Mouse (Mus musculus) lung, embryonic 15.5 days (tissue): Measurements from ENCODE around the gene Stpg4. TPM values are rescaled to one million over a fixed set of nuclear protein-coding genes. Genes with fewer than 3 reads are reported as not detected.

Experiments
- ATAC-seq: fragments of 200-750 bp; cut with Nextera tagmentation; 2 replicates; pipeline ENCODE4 v1.8.0; 2017; ENCODE audit warnings: moderate number of reproducible peaks, borderline replicate concordance; ENCODE audit not compliant: low FRiP score, low TSS enrichment; ENCODE audit errors: extremely low read depth
- H3K27ac ChIP-seq: fragments of 300-500 bp; sonication (generic); 2 replicates; pipeline ENCODE4 v1.5.1; 2015; ENCODE audit warnings: moderate library complexity, mild to moderate bottlenecking, inconsistent platforms
- H3K27me3 ChIP-seq: fragments of 300-500 bp; sonication (generic); 2 replicates; pipeline ENCODE4 v1.6.1; 2015; ENCODE audit warnings: inconsistent platforms
- H3K36me3 ChIP-seq: fragments of 300-500 bp; sonication (generic); 2 replicates; pipeline ENCODE4 v1.6.1; 2015; ENCODE audit warnings: inconsistent platforms
- H3K4me1 ChIP-seq: fragments of 300-500 bp; sonication (generic); 2 replicates; pipeline ENCODE4 v1.6.1; 2015; ENCODE audit warnings: inconsistent platforms
- H3K4me2 ChIP-seq: fragments of 300-500 bp; sonication (generic); 2 replicates; pipeline ENCODE4 v1.6.1; 2015; ENCODE audit warnings: inconsistent platforms, mild to moderate bottlenecking, moderate library complexity
- H3K4me3 ChIP-seq: fragments of 300-500 bp; sonication (generic); 2 replicates; pipeline ENCODE4 v1.5.1; 2015; ENCODE audit warnings: mild to moderate bottlenecking, inconsistent platforms
- H3K9ac ChIP-seq: fragments of 300-500 bp; sonication (generic); 2 replicates; pipeline ENCODE4 v1.6.1; 2015; ENCODE audit warnings: inconsistent platforms
- H3K9me3 ChIP-seq: fragments of 300-500 bp; sonication (generic); 2 replicates; pipeline ENCODE4 v1.6.1; 2016; ENCODE audit warnings: inconsistent platforms
- WGBS: fragments of 180-500 bp; shearing (Covaris S2); methylation state at CpG from one replicate; pipeline ENCODE4 v1.1.7; 2015; 5-methylcytosine and 5-hydroxymethylcytosine counted together
- polyA plus RNA-seq: library from polyadenylated mRNA; unstranded; fragments of >200 nt; fragmentation: Nextera tagmentation; extraction: Ambion mirVana; gene quantifications from 2 replicates; pipeline ENCODE4 v1.2.1, GENCODE M21; 2015

Gene Stpg4
- polyA plus RNA-seq, 1 experiment from 2014 or later: not detected

DNA sequence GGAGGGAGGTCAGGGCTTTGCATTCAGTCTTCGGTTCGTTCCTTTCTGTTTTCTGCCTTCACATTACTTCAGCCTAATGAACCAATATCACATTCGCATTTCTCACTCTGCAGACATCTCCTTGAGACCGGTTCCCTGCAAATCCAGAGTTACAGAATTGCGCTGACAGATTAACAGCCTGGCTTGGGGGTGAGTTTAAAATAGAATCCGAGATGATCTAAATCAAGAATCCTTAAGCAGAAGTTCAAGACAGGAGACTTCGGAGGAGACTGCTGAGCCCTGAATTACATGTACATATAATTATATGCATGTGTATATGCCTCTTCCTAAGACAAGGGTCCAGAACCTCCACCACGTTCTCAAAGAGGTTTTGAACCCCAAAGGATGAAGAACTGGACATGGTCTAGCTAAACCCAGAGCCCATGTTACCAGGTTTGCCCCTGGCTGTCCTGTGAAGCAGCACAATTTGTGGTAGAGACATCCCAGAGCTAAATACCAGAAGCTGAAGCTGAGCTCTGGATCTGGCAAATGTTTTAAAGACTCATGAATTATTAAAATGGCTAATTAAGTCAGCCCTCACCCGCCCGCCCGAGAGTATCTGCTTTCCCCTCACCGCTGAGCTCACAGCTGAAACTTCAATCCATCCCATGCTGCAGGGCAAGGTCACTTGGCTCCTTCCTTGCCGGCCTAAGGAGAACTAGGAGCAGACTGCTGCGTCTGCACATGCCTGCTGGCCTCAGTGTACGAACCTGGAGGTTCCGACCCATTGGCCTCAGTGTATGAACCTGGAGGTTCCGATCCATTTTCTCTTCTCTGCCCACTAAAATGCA lies 33.3 kb upstream of the Stpg4 start:
- 35% methylated on average over 17 of the region's 17 CpGs for WGBS
- no peak for ATAC-seq
- H3K27me3 ChIP-seq: no peaks in the 10 kb centered on the region
- peak overlapping the region; percentile 17 for H3K4me3 ChIP-seq
- peak overlapping the region; percentile 62 for H3K27ac ChIP-seq
- peaks cover 39% of the 10 kb centered on the region for H3K4me1 ChIP-seq
- peak overlapping the region; percentile 23; the same call in 1 of the 2 replicates for H3K9ac ChIP-seq
- no peaks in the 10 kb centered on the region for H3K36me3 ChIP-seq
- peak overlapping the region; percentile 51 for H3K4me2 ChIP-seq
- no peaks in the 10 kb centered on the region for H3K9me3 ChIP-seq

DNA sequence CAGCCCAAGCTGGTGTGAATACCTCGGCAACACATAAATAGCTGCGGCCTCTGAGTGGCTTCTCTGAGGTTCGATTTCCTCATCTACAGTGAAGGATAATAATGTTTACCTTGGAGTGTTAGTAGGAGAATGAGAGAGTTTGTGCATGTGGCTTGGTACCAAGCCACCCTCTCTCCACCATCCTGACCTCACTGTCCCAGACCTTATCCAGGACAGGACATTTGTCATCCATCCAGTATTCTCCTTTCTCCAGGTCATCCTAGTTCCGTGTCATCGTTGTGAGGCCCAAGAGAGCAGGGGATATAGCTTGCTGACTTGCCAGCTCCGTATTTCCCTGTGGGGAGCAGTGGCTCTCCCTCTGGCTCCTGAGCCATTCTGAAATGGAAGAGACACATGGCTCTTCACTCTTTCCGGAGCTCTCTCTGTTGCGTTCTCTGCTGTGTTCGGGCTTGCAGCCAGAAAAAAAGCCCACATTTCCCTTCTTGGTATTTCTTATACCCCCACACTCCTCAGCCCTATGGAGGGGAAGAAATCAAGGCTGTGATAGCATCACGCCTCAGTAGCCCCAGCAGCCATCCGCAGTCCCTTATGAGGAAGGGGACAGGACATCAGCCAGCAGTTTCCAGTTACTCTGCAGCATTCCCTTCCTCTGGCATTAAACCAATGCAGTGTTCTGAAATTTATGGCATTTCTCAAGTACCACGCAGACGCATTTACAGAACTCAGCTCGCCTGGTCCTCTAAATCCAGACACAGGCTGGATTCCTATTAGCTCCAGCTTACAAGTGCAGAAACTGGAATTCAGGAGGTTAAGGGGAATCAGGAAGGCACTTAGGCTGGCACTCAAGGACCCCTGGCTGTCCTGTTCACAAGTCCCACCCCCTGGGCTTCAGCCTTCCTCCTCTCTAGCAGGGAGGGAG lies 32.5 kb upstream of the Stpg4 start:
- H3K9me3 ChIP-seq: no peaks in the 10 kb centered on the region
- no peaks in the 10 kb centered on the region for H3K27me3 ChIP-seq
- H3K4me3 ChIP-seq: peak overlapping the region; percentile 17
- peak; percentile 60 for ATAC-seq
- peak overlapping the region; percentile 62 for H3K27ac ChIP-seq
- H3K4me1 ChIP-seq: peaks cover 39% of the 10 kb centered on the region
- H3K36me3 ChIP-seq: no peaks in the 10 kb centered on the region
- WGBS: 9% methylated on average over 14 of the region's 14 CpGs
- peak overlapping the region; percentile 23 for H3K9ac ChIP-seq
- peak overlapping the region; percentile 51 for H3K4me2 ChIP-seq

DNA sequence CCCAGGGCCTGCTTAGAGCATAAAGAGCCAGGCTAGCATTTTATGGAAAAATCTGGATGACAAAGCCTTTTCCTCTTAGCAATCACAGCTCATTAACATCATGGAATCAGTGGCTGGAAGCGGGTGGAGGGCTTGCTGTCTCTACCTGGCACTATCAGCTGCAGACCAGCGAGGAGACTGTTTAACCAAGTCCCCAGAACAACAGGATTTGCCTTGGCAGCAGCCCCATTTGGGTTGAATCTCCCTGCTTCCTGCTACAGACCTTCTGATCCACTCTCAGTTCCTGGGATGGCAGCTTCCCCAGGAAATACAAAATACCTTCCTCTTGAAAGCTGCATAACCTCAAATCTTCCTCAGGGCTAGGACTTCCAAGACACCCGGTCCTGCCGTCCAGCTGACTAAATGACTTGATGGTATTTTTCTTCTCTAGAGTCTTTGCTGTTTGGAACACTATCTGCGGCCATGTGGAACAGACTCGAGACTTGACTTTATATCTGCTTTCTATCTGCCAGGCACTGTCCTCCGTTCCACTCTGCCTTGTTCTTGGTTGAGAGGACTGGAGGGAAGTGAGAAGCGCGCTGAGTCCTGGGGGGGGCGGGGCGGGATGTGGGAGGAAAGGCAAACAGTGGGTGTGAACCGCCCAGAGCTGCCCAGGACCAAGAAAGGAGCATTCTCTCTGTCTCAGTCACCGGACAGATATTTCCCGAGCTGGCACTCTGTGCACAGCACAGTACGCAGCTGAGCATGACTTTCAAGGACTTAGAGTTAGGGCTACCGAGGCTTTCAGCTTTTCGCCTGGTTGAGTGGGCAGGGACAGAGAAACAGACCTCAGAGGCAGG lies 31.6 kb upstream of the Stpg4 start:
- H3K4me1 ChIP-seq: peaks cover 39% of the 10 kb centered on the region
- H3K27ac ChIP-seq: peak overlapping the region; percentile 62
- H3K36me3 ChIP-seq: no peaks in the 10 kb centered on the region
- no peaks in the 10 kb centered on the region for H3K27me3 ChIP-seq
- H3K9me3 ChIP-seq: no peaks in the 10 kb centered on the region
- H3K9ac ChIP-seq: peak overlapping the region; percentile 23; the same call in 1 of the 2 replicates
- peak; percentile 68 for ATAC-seq
- 5% methylated on average over 12 of the region's 17 CpGs for WGBS
- peak overlapping the region; percentile 51 for H3K4me2 ChIP-seq
- H3K4me3 ChIP-seq: peak overlapping the region; percentile 17; the same call in 1 of the 2 replicates

DNA sequence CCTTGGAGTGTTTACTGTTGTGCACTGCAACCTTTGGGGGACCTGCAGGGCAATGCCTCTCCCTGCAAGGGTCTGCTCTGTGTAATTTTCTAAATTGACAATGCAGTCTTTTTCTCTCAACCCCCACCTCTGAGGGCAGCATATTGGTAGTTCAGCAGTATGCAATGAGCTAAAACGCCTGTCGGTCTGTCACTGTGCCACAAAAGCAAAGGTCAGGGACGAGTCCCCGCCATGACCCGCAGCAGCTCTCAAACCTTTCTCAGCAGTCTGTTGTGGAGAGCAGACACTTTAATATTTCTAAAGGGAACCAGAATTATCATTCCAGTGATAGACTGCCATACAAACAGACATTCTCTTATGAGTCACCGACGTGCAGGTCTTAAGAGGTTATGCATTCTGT lies 30.4 kb upstream of the Stpg4 start:
- H3K27me3 ChIP-seq: no peaks in the 10 kb centered on the region
- H3K36me3 ChIP-seq: no peaks in the 10 kb centered on the region
- H3K4me1 ChIP-seq: peaks cover 39% of the 10 kb centered on the region
- no peak overlapping the region for H3K27ac ChIP-seq
- ATAC-seq: no peak
- H3K4me2 ChIP-seq: no peak overlapping the region
- 40% methylated on average over 7 of the region's 7 CpGs for WGBS
- no peaks in the 10 kb centered on the region for H3K9me3 ChIP-seq
- H3K9ac ChIP-seq: no peak overlapping the region
- H3K4me3 ChIP-seq: no peak overlapping the region

DNA sequence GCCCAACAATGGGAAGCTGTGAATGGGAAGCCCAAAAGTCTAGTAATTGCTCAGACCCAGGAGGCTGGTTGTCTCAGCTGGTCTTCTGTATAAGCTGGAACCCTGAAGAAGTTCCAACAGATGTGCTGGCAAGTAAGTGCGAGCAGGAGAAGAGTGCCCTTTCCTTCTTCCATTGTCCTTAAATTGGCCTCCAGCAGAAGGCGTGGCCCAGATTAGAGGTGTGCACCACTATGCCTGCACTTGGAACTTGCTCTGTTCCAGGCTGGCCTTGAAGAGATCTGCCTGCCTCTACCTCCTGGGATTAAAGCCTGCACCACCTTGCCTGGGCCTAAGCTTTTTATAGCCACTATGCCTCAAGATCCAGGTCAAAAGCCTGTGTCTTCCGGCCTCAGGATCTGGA lies 26.6 kb upstream of the Stpg4 start:
- H3K27me3 ChIP-seq: no peaks in the 10 kb centered on the region; the same call in 1 of the 2 replicates
- WGBS: 84% methylated on average over 3 of the region's 3 CpGs
- no peak overlapping the region for H3K9ac ChIP-seq
- no peak for ATAC-seq
- H3K9me3 ChIP-seq: no peaks in the 10 kb centered on the region
- no peak overlapping the region for H3K4me3 ChIP-seq
- H3K27ac ChIP-seq: no peak overlapping the region
- H3K4me1 ChIP-seq: peaks cover 16% of the 10 kb centered on the region
- H3K36me3 ChIP-seq: no peaks in the 10 kb centered on the region
- no peak overlapping the region for H3K4me2 ChIP-seq

DNA sequence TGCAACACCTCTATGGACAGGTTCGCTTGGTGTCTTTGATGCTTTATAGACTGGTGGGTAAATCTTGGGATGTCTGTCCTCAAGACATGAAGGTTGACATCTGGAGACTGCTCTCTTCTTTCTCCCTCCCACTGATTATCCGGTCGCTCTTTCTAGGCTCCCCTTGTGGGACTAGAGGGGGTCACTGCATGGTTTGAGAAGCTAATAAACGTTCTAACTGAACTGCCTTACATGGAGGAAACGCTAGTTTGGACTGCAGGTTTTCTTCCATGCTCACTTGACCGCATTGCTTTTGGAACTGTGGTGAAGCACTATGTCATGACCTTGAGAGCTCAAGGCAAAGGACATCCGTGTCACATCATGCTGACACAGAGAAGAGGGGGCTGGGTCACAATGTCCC lies 25.8 kb upstream of the Stpg4 start:
- no peak overlapping the region for H3K9ac ChIP-seq
- H3K9me3 ChIP-seq: no peaks in the 10 kb centered on the region
- H3K4me3 ChIP-seq: no peak overlapping the region
- H3K27me3 ChIP-seq: no peaks in the 10 kb centered on the region; the same call in 1 of the 2 replicates
- WGBS: 77% methylated on average over 7 of the region's 7 CpGs
- no peak overlapping the region for H3K4me2 ChIP-seq
- H3K36me3 ChIP-seq: no peaks in the 10 kb centered on the region
- H3K4me1 ChIP-seq: peaks cover 8% of the 10 kb centered on the region
- ATAC-seq: no peak
- H3K27ac ChIP-seq: no peak overlapping the region

DNA sequence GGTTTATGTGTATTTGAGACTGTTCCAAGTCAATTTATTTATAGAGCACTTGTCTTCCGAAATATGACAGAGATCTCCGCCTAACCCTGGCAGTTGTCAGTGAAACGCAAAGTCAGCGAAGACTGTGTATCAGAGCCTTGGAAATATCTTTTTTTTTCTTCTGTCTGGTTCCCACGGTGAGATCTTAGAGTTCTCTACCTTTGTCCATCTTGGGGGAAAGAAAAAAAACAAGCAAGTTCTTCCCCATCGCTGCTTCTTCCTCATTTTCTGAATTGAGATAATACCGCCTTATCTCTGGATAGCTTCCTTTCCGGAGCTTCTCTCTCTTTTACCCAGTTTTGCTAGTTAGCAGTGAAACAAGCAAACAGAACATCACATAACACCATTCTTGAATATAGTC lies 21.3 kb upstream of the Stpg4 start:
- Histone ChIP-seq H3K4me3 (no peak overlapping the region), H3K27me3 (no peaks in the 10 kb centered on the region; the same call in 1 of the 2 replicates), H3K4me2 (no peak overlapping the region), H3K9ac (no peak overlapping the region), H3K27ac (no peak overlapping the region), H3K36me3 (no peaks in the 10 kb centered on the region), H3K9me3 (no peaks in the 10 kb centered on the region), H3K4me1 (peaks cover 15% of the 10 kb centered on the region)
- 62% methylated on average over 8 of the region's 8 CpGs for WGBS
- no peak for ATAC-seq

DNA sequence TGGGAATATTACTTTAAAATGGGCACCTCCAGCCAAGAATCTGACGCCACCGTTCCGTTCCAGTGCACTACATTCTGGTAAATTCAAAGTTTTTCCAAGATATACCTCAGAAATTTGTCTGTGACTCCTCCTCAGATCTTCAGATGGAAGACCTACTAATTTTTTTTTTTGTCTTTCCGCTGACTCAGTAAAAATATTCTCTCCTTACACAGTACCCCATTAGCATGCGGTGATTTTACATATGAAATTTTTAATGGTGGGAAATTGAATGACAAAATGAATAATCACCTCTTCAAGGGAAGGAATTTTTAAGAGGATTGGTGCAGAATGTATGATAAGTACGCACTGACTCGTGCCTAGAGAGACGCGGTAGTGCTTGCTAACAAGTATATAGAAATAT lies 20.8 kb upstream of the Stpg4 start:
- no peak overlapping the region for H3K4me2 ChIP-seq
- H3K4me1 ChIP-seq: peaks cover 20% of the 10 kb centered on the region
- H3K9ac ChIP-seq: no peak overlapping the region
- 85% methylated on average over 9 of the region's 9 CpGs for WGBS
- no peaks in the 10 kb centered on the region; the same call in 1 of the 2 replicates for H3K27me3 ChIP-seq
- no peaks in the 10 kb centered on the region for H3K9me3 ChIP-seq
- H3K36me3 ChIP-seq: no peaks in the 10 kb centered on the region
- no peak overlapping the region for H3K4me3 ChIP-seq
- no peak for ATAC-seq
- no peak overlapping the region for H3K27ac ChIP-seq

DNA sequence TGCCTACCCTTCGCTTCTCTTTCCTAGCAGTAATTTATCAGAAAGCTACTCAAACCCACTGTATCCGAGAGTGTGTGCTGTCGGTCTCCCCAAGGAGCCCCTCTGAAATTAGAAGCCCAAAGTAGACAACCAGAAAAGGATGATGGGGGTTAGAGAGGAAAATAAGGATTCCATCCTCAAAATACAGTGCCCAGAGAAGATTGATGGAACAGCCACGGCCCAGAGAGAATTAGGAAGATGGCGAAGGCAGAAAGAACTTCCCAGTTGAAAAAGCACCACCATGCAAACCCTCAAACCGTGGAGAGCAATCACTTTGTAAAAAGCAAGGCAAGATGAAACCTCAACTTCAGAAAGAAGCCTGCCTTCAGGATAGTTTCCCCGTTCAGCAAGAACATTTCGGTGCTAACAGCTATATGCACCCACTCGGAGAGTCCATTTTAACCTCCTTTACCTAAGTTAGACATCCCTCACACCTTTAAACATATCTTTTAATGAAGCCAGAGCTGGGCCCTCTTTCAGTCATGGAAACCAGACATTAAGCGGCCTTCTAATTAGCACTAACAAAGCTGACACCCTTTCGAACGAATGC lies 20.2 kb upstream of the Stpg4 start:
- Histone ChIP-seq H3K27ac (peak overlapping the region; percentile 98), H3K4me3 (peak overlapping the region; percentile 83), H3K36me3 (no peaks in the 10 kb centered on the region), H3K9ac (peak overlapping the region; percentile 72), H3K27me3 (no peaks in the 10 kb centered on the region; the same call in 1 of the 2 replicates), H3K9me3 (no peaks in the 10 kb centered on the region), H3K4me1 (peaks cover 26% of the 10 kb centered on the region), H3K4me2 (peak overlapping the region; percentile 70)
- no peak for ATAC-seq
- 52% methylated on average over 12 of the region's 12 CpGs for WGBS

DNA sequence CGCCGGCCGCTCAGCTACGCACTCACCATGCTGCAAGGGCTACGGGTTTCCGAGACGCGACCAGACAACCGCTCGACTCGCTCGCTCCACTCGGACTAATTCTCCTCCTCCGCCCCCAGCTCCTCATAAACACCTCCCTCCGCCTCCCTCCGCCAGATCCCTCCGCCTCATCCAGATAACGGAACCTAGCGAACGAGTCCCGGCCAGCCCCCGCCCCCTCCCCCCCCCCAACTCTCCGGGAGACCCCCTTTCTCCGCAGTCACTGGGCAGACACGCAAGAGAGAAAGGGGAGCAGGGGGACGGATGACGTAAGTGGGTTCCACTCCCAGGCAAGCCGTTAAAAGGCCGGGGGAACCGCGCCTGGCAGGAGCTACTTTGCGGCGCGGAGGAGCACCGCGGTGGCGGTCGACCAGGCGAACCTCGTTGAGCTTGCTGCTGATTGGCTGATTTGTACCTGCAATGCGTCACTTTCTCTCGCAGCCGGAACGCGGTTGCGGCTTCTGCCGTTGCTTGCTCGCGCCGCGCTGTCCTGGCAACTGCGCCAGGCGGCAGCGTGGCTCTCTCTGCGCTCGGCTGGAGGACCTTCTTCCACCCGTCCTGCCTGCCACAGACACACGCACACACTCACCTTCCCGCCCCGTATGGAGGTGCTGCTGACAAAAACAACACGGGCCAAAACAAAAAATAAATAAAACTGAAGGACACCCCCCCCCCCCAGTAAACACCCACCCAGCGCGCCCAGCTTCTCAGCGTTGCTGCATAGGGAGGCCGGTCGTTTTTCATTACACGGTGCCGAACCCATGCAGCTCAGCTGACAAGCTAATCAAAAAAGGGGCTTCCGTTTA lies 19.4 kb upstream of the Stpg4 start, which contains the start of gene Calm2:
Gene Calm2 (minus strand): TSS at position 169 of the 845 bp plus-strand sequence.
- ATAC-seq: peak; percentile 92

More for the DNA sequence above, 19.4 kb upstream of the Stpg4 start, which contains the start of gene Calm2:
- H3K36me3 ChIP-seq: peaks cover 4% of the 10 kb centered on the region; the same call in 1 of the 2 replicates
- H3K4me2 ChIP-seq: peak within 1 kb of the TSS; percentile 70
- H3K4me1 ChIP-seq: peaks cover 31% of the 10 kb centered on the region
- peak within 1 kb of the TSS; percentile 97 for H3K9ac ChIP-seq
- under 1% methylated on average over 66 of the region's 69 CpGs for WGBS
- H3K9me3 ChIP-seq: no peaks in the 10 kb centered on the region
- H3K4me3 ChIP-seq: peak within 1 kb of the TSS; percentile 83
- H3K27ac ChIP-seq: peak within 1 kb of the TSS; percentile 98
- H3K27me3 ChIP-seq: no peaks in the 10 kb centered on the region; the same call in 1 of the 2 replicates
